Mouse (Mus musculus): ENCODE results near the gene Insl6.

DNA sequence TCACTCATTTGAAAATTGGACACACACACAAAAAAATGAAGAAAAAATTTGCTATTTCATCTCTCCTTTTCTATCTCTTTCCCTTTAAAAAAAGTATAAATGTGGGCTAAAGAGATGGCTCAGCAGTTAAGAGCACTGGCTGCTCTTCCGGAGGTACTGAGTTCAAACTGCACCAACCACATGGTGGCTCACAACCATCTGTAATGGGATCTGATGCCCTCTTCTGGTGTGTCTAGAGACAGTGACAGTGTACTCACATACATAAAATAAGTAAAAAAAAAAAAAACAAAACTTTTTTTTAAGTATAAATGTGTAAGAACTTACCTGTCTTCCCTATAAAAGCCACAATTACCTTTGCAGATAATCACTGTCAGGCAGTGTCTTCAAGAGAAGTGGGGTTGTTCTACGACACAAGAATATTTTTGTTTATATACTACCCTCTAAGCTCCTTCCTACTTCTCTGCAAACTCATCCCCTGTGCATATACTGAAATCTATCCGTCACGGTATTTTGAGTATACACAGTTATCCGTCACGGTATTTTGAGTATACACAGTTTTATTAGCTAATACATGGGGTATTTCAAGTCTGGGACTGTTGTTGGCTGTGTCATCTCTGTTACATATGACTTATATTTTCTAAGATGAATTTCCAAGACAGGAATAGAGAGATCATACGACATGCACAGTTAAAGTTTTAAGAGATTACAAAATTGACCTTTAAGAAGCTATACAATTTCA is 45.6 kb upstream of the Insl6 start:
- TF ChIP-seq CTCF (IDR thresholded peaks at IDR 0.05; ENCODE audit: extremely low read depth, insufficient read length, insufficient replicate concordance, low read depth, low read length) (no peak), POLR2A (IDR thresholded peaks at IDR 0.05; ENCODE audit: low read depth, low read length) (no peak)
